Mouse (Mus musculus) spleen, adult 2 months (tissue): Measurements from ENCODE around the gene Mlh1. TPM values are rescaled to one million over a fixed set of nuclear protein-coding genes. Genes with fewer than 3 reads are reported as not detected.

Experiments
- DNase-seq, 2 experiments: peaks; one replicate each; pipeline versions ENCODE4 v3.0.0 to v3.0.0-alpha.2; 2012 to 2021; ENCODE audit warnings: low spot score in 2 of 2, low read depth in 1 of 2
- H3K27ac ChIP-seq: fragments of 200-500 bp; 2 replicates; pipeline ENCODE4 v1.5.1; 2012; ENCODE audit warnings: low read length, inconsistent platforms; ENCODE audit not compliant: insufficient read depth
- H3K27me3 ChIP-seq: fragments of 200-500 bp; 2 replicates; pipeline ENCODE4 v1.6.1; 2012; ENCODE audit warnings: mild to moderate bottlenecking, moderate library complexity, low read length, inconsistent platforms; ENCODE audit not compliant: control insufficient read depth, insufficient read depth
- H3K36me3 ChIP-seq: fragments of 200-500 bp; 2 replicates; pipeline ENCODE4 v1.6.1; 2012; ENCODE audit warnings: mild to moderate bottlenecking, low read length, inconsistent platforms; ENCODE audit not compliant: control insufficient read depth, insufficient read depth
- H3K4me1 ChIP-seq: fragments of 200-500 bp; 2 replicates; pipeline ENCODE4 v1.6.1; 2011; ENCODE audit warnings: inconsistent platforms; ENCODE audit not compliant: control insufficient read depth, insufficient read depth, insufficient read length
- H3K4me3 ChIP-seq: fragments of 200-500 bp; 2 replicates; pipeline ENCODE4 v1.5.1; 2011; ENCODE audit warnings: mild to moderate bottlenecking, inconsistent platforms; ENCODE audit not compliant: insufficient read depth, insufficient read length; ENCODE audit errors: extremely low read depth
- CTCF ChIP-seq: fragments of 200-500 bp; IDR thresholded peaks from 2 replicates; pipeline ENCODE4 v1.5.1; 2011; ENCODE audit warnings: mild to moderate bottlenecking, inconsistent platforms; ENCODE audit not compliant: insufficient read depth, insufficient read length, insufficient replicate concordance; ENCODE audit errors: extremely low read depth
- POLR2A ChIP-seq: fragments of 200-500 bp; IDR thresholded peaks from 2 replicates; pipeline ENCODE4 v1.6.1; 2011; ENCODE audit warnings: low read depth, low read length, inconsistent platforms
- WGBS: fragments of 180-500 bp; shearing (Covaris S2); methylation state at CpG from one replicate; pipeline ENCODE4 v1.1.7; 2018; 5-methylcytosine and 5-hydroxymethylcytosine counted together
- polyA plus RNA-seq: library from polyadenylated mRNA; depleted of rRNA; stranded (reverse); fragments of >200 nt; gene quantifications from 2 replicates; pipeline ENCODE4 v1.2.3, GENCODE M21; 2012

The Mlh1 gene
- polyA plus RNA-seq, 1 experiment: 11.7 TPM

- WGBS: 22% methylated on average over 72 of the region's 72 CpGs
- peaks cover 24% of the 10 kb centered on the region for H3K27me3 ChIP-seq
Observed at GRCm38 (mm10) chr9:111311031-111311842, 39.6 kb upstream of the Mlh1 start, which contains the start of gene Trank1. TSS of gene Trank1 (plus strand) at chr9:111311739.

GRCm38 (mm10) chr9:111306142-111306541 is 34.6 kb upstream of the Mlh1 start:
- peaks cover 4% of the 10 kb centered on the region for H3K27me3 ChIP-seq
- 83% methylated on average over 7 of the region's 7 CpGs for WGBS

More at GRCm38 (mm10) chr9:111311031-111311842, 39.6 kb upstream of the Mlh1 start, which contains the start of gene Trank1:
- Histone ChIP-seq H3K4me3 (no peak within 1 kb of the TSS), H3K4me1 (peaks cover 7% of the 10 kb centered on the region; the same call in 1 of the 2 replicates), H3K27ac (no peak within 1 kb of the TSS), H3K36me3 (no peaks in the 10 kb centered on the region)
- TF ChIP-seq CTCF (no peak), POLR2A (no peak)
- DNase-seq: no peak

GRCm38 (mm10) chr9:111304036-111304435 is 32.4 kb upstream of the Mlh1 start:
- Histone ChIP-seq H3K27me3 (no peaks in the 10 kb centered on the region), H3K36me3 (no peaks in the 10 kb centered on the region), H3K4me1 (no peaks in the 10 kb centered on the region), H3K4me3 (no peak overlapping the region), H3K27ac (no peak overlapping the region)
- TF ChIP-seq POLR2A (no peak), CTCF (no peak)
- 88% methylated on average over 6 of the region's 6 CpGs for WGBS
- no peak for DNase-seq

More at GRCm38 (mm10) chr9:111306142-111306541, 34.6 kb upstream of the Mlh1 start:
- no peaks in the 10 kb centered on the region for H3K4me1 ChIP-seq
- no peak overlapping the region for H3K4me3 ChIP-seq
- DNase-seq: no peak
- H3K27ac ChIP-seq: no peak overlapping the region
- TF ChIP-seq CTCF: no peak
- TF ChIP-seq POLR2A: no peak
- no peaks in the 10 kb centered on the region for H3K36me3 ChIP-seq

- Histone ChIP-seq H3K27me3 (no peaks in the 10 kb centered on the region), H3K36me3 (no peaks in the 10 kb centered on the region), H3K27ac (no peak overlapping the region), H3K4me1 (no peaks in the 10 kb centered on the region), H3K4me3 (no peak overlapping the region)
- 47% methylated on average over 12 of the region's 12 CpGs for WGBS
- DNase-seq: no peak
- no peak for TF ChIP-seq POLR2A
- TF ChIP-seq CTCF: no peak
Observed at GRCm38 (mm10) chr9:111302196-111302831, 30.7 kb upstream of the Mlh1 start.

GRCm38 (mm10) chr9:111298606-111299005 is 27.0 kb upstream of the Mlh1 start:
- Histone ChIP-seq H3K27me3 (no peaks in the 10 kb centered on the region), H3K4me1 (no peaks in the 10 kb centered on the region), H3K36me3 (no peaks in the 10 kb centered on the region), H3K4me3 (no peak overlapping the region), H3K27ac (no peak overlapping the region)
- TF ChIP-seq CTCF: no peak
- no peak for TF ChIP-seq POLR2A
- no peak for DNase-seq
- 83% methylated on average over 2 of the region's 2 CpGs for WGBS

GRCm38 (mm10) chr9:111296433-111296832 is 24.8 kb upstream of the Mlh1 start:
- 82% methylated on average over 7 of the region's 7 CpGs for WGBS
- no peaks in the 10 kb centered on the region for H3K4me1 ChIP-seq
- H3K4me3 ChIP-seq: no peak overlapping the region
- no peak for DNase-seq
- H3K27ac ChIP-seq: no peak overlapping the region
- H3K36me3 ChIP-seq: no peaks in the 10 kb centered on the region
- H3K27me3 ChIP-seq: no peaks in the 10 kb centered on the region
- TF ChIP-seq CTCF (no peak), POLR2A (no peak)

- no peaks in the 10 kb centered on the region for H3K4me1 ChIP-seq
- TF ChIP-seq CTCF: no peak
- H3K27ac ChIP-seq: no peak overlapping the region
- H3K27me3 ChIP-seq: no peaks in the 10 kb centered on the region
- no peak for DNase-seq
- no peak overlapping the region for H3K4me3 ChIP-seq
- 48% methylated on average over 2 of the region's 2 CpGs for WGBS
- no peaks in the 10 kb centered on the region for H3K36me3 ChIP-seq
Observed at GRCm38 (mm10) chr9:111295323-111295722, 23.7 kb upstream of the Mlh1 start.
